Mouse (Mus musculus) hematopoietic stem cell, adult 5-6 weeks (primary cell): Measurements from ENCODE around the gene Samd4. TPM values are rescaled to one million over a fixed set of nuclear protein-coding genes. Genes with fewer than 3 reads are reported as not detected.
A peak's percentile ranks its signal among the peaks of the same experiment; 100 is the strongest.

Experiments used
- ATAC-seq, 2 experiments: fragments of 125-278 bp in 1 of 2; replicated peaks in 1 of 2; 2 replicates each; pipeline ENCODE4 v1.8.0; 2016 to 2017; ENCODE audit warnings: inconsistent platforms in 2 of 2, mild to moderate bottlenecking in 2 of 2, moderate number of reproducible peaks in 2 of 2, low read depth in 1 of 2, moderate TSS enrichment in 1 of 2; ENCODE audit not compliant: low FRiP score in 2 of 2, poor library complexity in 2 of 2, severe bottlenecking in 2 of 2, insufficient read depth in 1 of 2, low TSS enrichment in 1 of 2
- total RNA-seq: library from RNA; stranded (forward); fragments of 172-1452, 232-1000 nt; gene quantifications from 2 replicates; pipeline ENCODE4 v1.2.3, GENCODE M21; 2017

Gene Samd4
- total RNA-seq, 1 experiment from 2014 or later = 2.3 TPM

GRCm38 (mm10) chr14:46974874-46975273 lies 92.2 kb downstream of the Samd4 start:
- ATAC-seq = no peak

- ATAC-seq = no peak
Observed at GRCm38 (mm10) chr14:46975969-46976368, 93.3 kb downstream of the Samd4 start.

- ATAC-seq = no peak
Observed at GRCm38 (mm10) chr14:46976712-46977111, 94.1 kb downstream of the Samd4 start.

GRCm38 (mm10) chr14:46977660-46978059 lies 95.0 kb downstream of the Samd4 start:
- ATAC-seq = no peak

GRCm38 (mm10) chr14:46979172-46979571 lies 96.5 kb downstream of the Samd4 start:
- no peak for ATAC-seq

GRCm38 (mm10) chr14:46980736-46981438 lies 98.2 kb downstream of the Samd4 start:
- ATAC-seq = peak; percentile 81 to 82

- no peak for ATAC-seq
Observed at GRCm38 (mm10) chr14:46982106-46982505, 99.5 kb downstream of the Samd4 start.

- ATAC-seq = no peak
Observed at GRCm38 (mm10) chr14:46984542-46985125, 102.0 kb downstream of the Samd4 start.

GRCm38 (mm10) chr14:46989694-46990093 lies 107.0 kb downstream of the Samd4 start:
- no peak for ATAC-seq

- no peak for ATAC-seq
Observed at GRCm38 (mm10) chr14:46990450-46990849, 107.8 kb downstream of the Samd4 start.

GRCm38 (mm10) chr14:46994704-46995103 lies 112.0 kb downstream of the Samd4 start:
- peak; percentile 59 to 75 for ATAC-seq

GRCm38 (mm10) chr14:46999321-47000025 lies 116.8 kb downstream of the Samd4 start:
- no peak for ATAC-seq

GRCm38 (mm10) chr14:47000096-47000736 lies 117.6 kb downstream of the Samd4 start:
- no peak for ATAC-seq

GRCm38 (mm10) chr14:47000786-47001761 lies 118.4 kb downstream of the Samd4 start:
- ATAC-seq = no peak

GRCm38 (mm10) chr14:47004161-47004560 lies 121.5 kb downstream of the Samd4 start:
- ATAC-seq = peak; percentile 43 to 57; a peak in 2 of 4 replicates

- peak; percentile 44 to 56 for ATAC-seq
Observed at GRCm38 (mm10) chr14:47011171-47012139, 128.8 kb downstream of the Samd4 start.
